Mouse (Mus musculus) intestine, embryonic 15.5 days (tissue): ENCODE data around the gene Itln1. TPM values are rescaled to one million over a fixed set of nuclear protein-coding genes. Genes with fewer than 3 reads are reported as not detected.

Experiments
- ATAC-seq: fragments of 200-750 bp; cut with Nextera tagmentation; 2 replicates; pipeline ENCODE4 v1.8.0; 2017; ENCODE audit warnings: moderate TSS enrichment, moderate library complexity
- H3K27ac ChIP-seq: fragments of 300-500 bp; sonication (generic); 2 replicates; pipeline ENCODE4 v1.5.1; 2015; ENCODE audit warnings: mild to moderate bottlenecking, inconsistent platforms
- H3K27me3 ChIP-seq: fragments of 300-500 bp; sonication (generic); replicated peaks from 2 replicates; pipeline ENCODE4 v1.6.1; 2015; ENCODE audit warnings: inconsistent platforms
- H3K36me3 ChIP-seq: fragments of 300-500 bp; sonication (generic); 2 replicates; pipeline ENCODE4 v1.6.1; 2015; ENCODE audit warnings: inconsistent platforms
- H3K4me1 ChIP-seq: fragments of 300-500 bp; sonication (generic); replicated peaks from 2 replicates; pipeline ENCODE4 v1.6.1; 2015; ENCODE audit warnings: inconsistent platforms
- H3K4me2 ChIP-seq: fragments of 300-500 bp; sonication (generic); replicated peaks from 2 replicates; pipeline ENCODE4 v1.6.1; 2015; ENCODE audit warnings: mild to moderate bottlenecking, inconsistent platforms
- H3K4me3 ChIP-seq: fragments of 300-500 bp; sonication (generic); replicated peaks from 2 replicates; pipeline ENCODE4 v1.5.1; 2015; ENCODE audit warnings: inconsistent platforms
- H3K9ac ChIP-seq: fragments of 300-500 bp; sonication (generic); 2 replicates; pipeline ENCODE4 v1.6.1; 2015; ENCODE audit warnings: inconsistent platforms
- H3K9me3 ChIP-seq: fragments of 300-500 bp; sonication (generic); 2 replicates; pipeline ENCODE4 v1.6.1; 2016; ENCODE audit warnings: inconsistent platforms
- WGBS: fragments of 180-500 bp; shearing (Covaris S2); methylation state at CpG from one replicate; pipeline ENCODE4 v1.1.7; 2015; 5-methylcytosine and 5-hydroxymethylcytosine counted together
- polyA plus RNA-seq: library from polyadenylated mRNA; unstranded; fragments of >200 nt; fragmentation: Nextera tagmentation; extraction: Ambion mirVana; gene quantifications from 2 replicates; pipeline ENCODE4 v1.2.1, GENCODE M21; 2015

Gene Itln1
- polyA plus RNA-seq, 1 experiment from 2014 or later, result not detected

DNA sequence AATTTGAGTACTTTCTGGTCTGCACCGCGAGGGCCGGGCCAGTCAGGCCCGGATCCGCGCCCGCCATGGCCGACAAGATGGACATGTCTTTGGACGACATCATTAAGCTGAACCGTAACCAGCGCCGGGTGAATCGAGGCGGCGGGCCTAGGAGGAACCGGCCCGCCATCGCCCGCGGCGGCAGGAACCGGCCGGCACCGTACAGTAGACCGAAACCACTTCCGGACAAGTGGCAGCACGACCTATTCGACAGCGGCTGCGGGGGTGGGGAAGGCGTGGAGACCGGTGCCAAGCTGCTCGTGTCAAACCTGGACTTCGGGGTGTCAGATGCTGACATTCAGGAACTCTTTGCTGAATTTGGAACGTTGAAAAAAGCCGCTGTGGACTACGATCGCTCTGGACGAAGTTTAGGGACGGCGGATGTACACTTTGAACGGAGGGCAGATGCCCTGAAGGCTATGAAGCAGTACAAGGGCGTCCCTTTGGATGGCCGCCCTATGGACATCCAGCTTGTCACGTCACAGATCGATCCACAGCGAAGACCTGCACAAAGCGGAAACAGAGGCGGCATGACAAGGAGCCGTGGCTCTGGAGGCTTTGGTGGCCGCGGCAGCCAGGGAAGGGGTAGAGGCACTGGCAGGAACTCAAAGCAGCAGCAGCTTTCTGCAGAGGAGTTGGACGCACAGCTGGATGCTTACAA lies 31.4 kb downstream of the Itln1 start:
- Histone ChIP-seq H3K27ac (peak overlapping the region; percentile 99), H3K4me1 (0 out of 2 replicates have a peak, but pooled peaks cover 2% of the 10 kb centered on the region), H3K4me3 (peak overlapping the region; percentile 61), H3K27me3 (no peaks in the 10 kb centered on the region), H3K9ac (peak overlapping the region; percentile 78), H3K36me3 (no peaks in the 10 kb centered on the region), H3K4me2 (peak overlapping the region; percentile 87), H3K9me3 (no peaks in the 10 kb centered on the region)
- WGBS, result under 1% methylated on average over 53 of the region's 53 CpGs
- peak; percentile 66 for ATAC-seq

DNA sequence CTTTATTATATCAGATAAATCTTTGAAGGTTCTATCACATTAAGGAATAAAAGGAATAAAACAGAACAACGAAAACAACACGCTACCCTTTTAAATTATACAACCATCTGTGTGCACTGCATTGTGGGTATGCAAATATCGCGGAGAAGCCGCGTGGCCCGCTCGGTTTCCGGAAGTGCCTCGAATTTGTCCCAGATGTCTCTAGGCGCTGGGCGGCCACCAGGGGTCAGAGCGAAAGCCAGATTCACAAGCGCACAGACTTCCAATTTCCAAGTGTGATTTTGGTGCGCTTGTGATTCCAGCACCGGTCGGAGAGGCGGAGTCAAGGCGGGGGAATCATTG lies 31.9 kb downstream of the Itln1 start, which contains the start of gene Alyref2:
TSS of gene Alyref2 (plus strand) at position 229 of the 342 bp plus-strand sequence.
- Histone ChIP-seq H3K9ac (peak within 1 kb of the TSS; percentile 78), H3K9me3 (no peaks in the 10 kb centered on the region), H3K4me1 (0 out of 2 replicates have a peak, but pooled peaks cover 2% of the 10 kb centered on the region), H3K36me3 (no peaks in the 10 kb centered on the region), H3K27ac (peak within 1 kb of the TSS; percentile 99), H3K4me2 (peak within 1 kb of the TSS; percentile 87), H3K27me3 (no peaks in the 10 kb centered on the region), H3K4me3 (peak within 1 kb of the TSS; percentile 61)
- under 1% methylated on average over 19 of the region's 19 CpGs for WGBS
- ATAC-seq, result peak; percentile 92

DNA sequence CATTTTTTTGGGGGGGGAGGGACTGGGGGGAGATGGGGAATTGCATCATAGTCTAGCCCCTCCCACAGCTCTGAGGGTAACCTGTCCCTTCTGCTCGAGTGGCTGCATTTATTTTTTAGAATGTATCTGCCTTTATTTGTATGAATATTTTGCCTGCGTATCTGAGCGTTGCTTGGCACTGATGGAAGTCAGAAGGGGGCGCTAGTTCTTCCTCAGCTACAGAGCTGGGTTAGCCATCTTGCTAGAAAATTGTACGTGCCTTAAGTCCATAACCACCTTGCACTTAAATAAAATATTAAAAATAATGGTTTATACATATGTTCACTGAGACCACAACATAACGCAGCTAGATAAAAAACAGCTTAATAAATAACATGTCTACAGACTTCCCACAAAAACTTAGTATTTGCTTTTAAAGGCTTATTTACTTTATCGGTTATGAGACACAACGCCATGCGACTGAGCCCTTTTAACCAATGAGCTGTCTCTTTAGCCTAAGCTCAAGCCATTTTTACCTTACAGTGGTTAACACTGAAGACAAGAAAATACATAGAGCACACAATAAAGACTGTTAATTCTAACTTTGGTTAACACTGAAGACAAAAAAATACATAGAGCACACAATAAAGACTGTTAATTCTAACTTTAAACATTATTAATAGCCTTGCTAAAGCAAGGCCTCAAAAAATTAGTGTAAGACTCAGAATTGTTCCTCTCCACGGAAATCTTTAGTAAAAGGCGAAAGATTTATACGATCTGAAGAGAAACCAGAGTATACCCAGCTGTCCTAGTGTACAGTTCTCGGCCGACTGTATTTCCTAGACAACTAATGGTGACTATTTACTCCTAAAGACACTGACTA lies 32.5 kb downstream of the Itln1 start:
- no peak overlapping the region for H3K9ac ChIP-seq
- under 1% methylated on average over 14 of the region's 14 CpGs for WGBS
- H3K4me1 ChIP-seq, result 0 out of 2 replicates have a peak, but pooled peaks cover 2% of the 10 kb centered on the region
- H3K27ac ChIP-seq, result peak overlapping the region; percentile 72
- no peaks in the 10 kb centered on the region for H3K36me3 ChIP-seq
- peak overlapping the region; percentile 61 for H3K4me3 ChIP-seq
- peak overlapping the region; percentile 38 for H3K4me2 ChIP-seq
- H3K9me3 ChIP-seq, result no peaks in the 10 kb centered on the region
- peak; percentile 90 for ATAC-seq
- no peaks in the 10 kb centered on the region for H3K27me3 ChIP-seq

DNA sequence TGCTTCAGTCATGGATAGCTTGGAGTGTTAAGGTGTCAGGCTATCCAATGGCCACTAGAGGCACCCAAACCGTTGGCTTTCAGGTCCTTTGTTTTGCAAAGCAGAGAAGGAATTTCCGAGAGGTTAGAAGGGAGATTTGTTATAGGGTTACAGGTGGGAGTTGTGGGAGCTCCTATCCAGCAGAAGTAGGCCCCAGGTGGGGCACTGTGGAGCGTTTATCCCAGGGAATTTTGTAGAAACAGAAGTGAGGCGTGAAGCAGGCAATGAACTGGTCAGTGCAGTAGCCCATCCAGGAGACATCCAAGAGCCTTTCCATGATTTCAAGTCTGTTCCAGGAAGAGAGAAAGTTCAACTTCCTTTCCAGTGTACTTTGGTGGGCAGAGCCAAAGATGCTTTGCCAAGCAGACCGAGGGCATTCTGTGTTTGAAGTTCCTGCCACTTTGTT lies 33.4 kb downstream of the Itln1 start:
- no peak overlapping the region for H3K9ac ChIP-seq
- no peaks in the 10 kb centered on the region for H3K27me3 ChIP-seq
- no peaks in the 10 kb centered on the region for H3K9me3 ChIP-seq
- WGBS, result 10% methylated on average over 5 of the region's 5 CpGs
- peak overlapping the region; percentile 59 for H3K27ac ChIP-seq
- no peaks in the 10 kb centered on the region for H3K36me3 ChIP-seq
- no peak overlapping the region for H3K4me3 ChIP-seq
- ATAC-seq, result no peak
- peak overlapping the region; percentile 51 for H3K4me2 ChIP-seq
- H3K4me1 ChIP-seq, result 0 out of 2 replicates have a peak, but pooled peaks cover 2% of the 10 kb centered on the region

DNA sequence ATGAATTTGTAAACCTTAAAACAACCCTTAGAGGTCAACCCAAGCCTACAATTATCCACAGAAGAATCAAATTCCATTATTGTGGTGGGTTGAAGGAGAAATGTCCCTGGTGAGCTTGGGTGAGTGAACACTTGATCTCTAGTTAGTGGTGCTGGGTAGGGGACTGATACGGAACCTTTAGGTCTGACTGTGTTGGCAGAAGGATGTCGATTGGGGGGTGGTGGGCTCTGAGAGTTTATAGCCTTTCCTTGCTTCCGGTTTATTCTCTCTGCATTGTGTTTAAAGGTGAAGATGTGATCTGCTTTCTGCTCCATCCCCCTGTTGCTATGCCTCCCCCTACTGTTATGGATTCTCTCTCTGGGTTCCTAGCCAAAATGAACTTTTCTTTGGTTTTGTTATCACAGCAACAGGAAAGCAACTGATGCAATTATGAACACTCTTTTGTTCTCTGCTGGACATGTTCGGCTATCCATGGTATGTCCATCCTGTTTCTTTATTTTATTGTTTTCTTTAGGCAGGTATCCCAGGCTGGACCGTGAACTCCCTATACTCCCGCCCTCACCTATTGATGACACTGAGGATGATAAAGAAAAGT lies 34.0 kb downstream of the Itln1 start:
- whole genome bisulfite sequencing, result 58% methylated on average over 6 of the region's 6 CpGs
- H3K27ac ChIP-seq, result 0 out of 2 replicates have a peak overlapping the region, but pooled peaks have one; percentile 59

DNA sequence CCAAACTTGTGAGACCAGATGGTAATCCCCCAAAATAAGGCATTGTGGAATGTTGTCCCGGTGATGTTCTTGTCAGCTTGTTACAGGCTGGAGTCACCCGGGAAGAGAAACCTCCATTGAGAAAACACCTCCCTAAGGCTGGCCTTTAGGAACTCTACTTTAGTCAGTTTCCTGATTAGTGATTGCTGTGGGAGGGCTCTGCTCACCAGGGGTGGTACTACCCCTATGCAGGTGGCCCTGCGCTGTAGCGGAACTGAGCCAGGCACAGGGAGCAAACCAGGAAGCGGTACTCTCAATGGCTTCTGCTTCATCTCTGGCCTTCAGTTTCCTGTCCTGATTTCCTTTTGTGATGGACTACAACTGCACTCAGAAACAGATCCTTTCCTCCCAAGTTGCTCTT lies 35.2 kb downstream of the Itln1 start:
- no peak overlapping the region for H3K4me2 ChIP-seq
- 0 out of 2 replicates have a peak, but pooled peaks cover 2% of the 10 kb centered on the region for H3K4me1 ChIP-seq
- 87% methylated on average over 5 of the region's 5 CpGs for WGBS

More for the DNA sequence above, 34.0 kb downstream of the Itln1 start:
- Histone ChIP-seq H3K9ac (no peak overlapping the region), H3K9me3 (no peaks in the 10 kb centered on the region), H3K4me1 (0 out of 2 replicates have a peak, but pooled peaks cover 2% of the 10 kb centered on the region), H3K27me3 (no peaks in the 10 kb centered on the region), H3K36me3 (no peaks in the 10 kb centered on the region), H3K4me3 (no peak overlapping the region), H3K4me2 (peak overlapping the region; percentile 51)
- no peak for ATAC-seq

DNA sequence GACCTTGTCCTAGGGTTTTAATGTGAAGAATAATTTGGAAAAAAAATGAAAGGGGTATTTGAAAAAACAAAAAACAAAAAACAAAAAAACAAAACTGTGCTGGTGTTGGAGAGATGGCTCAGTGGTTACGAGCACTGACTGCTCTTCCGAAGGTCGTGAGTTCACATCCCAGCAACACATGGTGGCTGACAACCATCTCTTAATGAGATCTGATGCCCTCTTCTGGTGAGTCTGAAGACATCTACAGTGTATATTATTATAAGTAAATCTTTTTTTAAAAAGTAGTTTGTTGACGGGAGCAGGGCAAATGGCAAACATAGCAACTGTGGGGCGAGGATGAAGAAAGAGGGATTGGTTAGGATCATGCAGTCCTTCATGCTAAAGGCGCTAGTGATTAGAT lies 39.7 kb downstream of the Itln1 start:
- 89% methylated on average over 6 of the region's 6 CpGs for WGBS

More for the DNA sequence above, 35.2 kb downstream of the Itln1 start:
- H3K36me3 ChIP-seq, result no peaks in the 10 kb centered on the region
- no peaks in the 10 kb centered on the region for H3K9me3 ChIP-seq
- H3K9ac ChIP-seq, result no peak overlapping the region
- no peak overlapping the region for H3K27ac ChIP-seq
- ATAC-seq, result no peak
- no peak overlapping the region for H3K4me3 ChIP-seq
- H3K27me3 ChIP-seq, result no peaks in the 10 kb centered on the region

DNA sequence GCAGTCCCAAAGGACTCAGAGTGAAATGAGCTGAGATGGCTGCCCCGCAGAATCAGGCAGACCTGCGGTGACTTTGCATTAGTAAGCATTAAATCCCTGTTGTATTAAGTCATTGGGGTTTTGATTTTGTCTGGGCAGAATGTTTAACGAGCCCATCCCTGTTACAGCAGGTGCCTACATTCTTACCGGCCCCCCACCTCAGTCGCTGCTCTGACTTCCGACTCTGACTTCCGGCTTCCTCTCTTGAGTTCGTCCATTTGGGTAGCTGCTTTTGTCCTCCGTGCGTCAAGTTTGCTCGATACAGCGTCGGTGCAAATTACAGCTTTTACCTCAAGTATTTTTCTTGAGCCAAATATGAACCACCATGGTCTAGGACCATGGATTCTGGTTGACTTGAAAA lies 40.9 kb downstream of the Itln1 start:
- Histone ChIP-seq H3K4me3 (no peak overlapping the region), H3K36me3 (no peaks in the 10 kb centered on the region), H3K4me2 (no peak overlapping the region), H3K9me3 (peaks cover 4% of the 10 kb centered on the region; the same call in 1 of the 2 replicates), H3K4me1 (no peaks in the 10 kb centered on the region), H3K27me3 (no peaks in the 10 kb centered on the region), H3K9ac (no peak overlapping the region), H3K27ac (no peak overlapping the region)
- no peak for ATAC-seq
- 90% methylated on average over 13 of the region's 13 CpGs for WGBS

More for the DNA sequence above, 39.7 kb downstream of the Itln1 start:
- ATAC-seq, result no peak
- Histone ChIP-seq H3K4me1 (no peaks in the 10 kb centered on the region), H3K27me3 (no peaks in the 10 kb centered on the region), H3K4me3 (no peak overlapping the region), H3K9ac (no peak overlapping the region), H3K27ac (no peak overlapping the region), H3K36me3 (no peaks in the 10 kb centered on the region), H3K9me3 (no peaks in the 10 kb centered on the region), H3K4me2 (no peak overlapping the region)

DNA sequence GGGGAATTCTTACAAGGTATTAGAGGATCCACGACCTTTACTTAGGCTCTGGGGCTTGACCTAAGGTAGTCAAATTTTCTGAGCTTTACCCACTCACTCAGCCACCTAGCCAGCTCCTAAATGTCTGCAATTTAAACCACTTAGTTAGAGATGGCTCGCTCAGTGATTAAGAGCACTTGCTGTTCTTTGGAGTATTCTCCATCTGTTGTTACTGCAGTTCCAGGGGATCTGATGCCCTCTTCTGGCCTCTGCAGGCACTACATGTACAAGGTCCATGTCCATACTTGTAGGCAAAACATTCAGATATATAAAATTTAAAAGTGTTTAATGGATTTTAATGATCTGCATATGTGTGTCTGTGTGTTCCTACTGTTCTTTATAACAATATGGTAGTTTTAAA lies 56.1 kb downstream of the Itln1 start:
- H3K27me3 ChIP-seq, result no peaks in the 10 kb centered on the region
- no peaks in the 10 kb centered on the region for H3K36me3 ChIP-seq
- ATAC-seq, result peak; percentile 39
- no peak overlapping the region for H3K9ac ChIP-seq
- H3K4me2 ChIP-seq, result no peak overlapping the region
- H3K27ac ChIP-seq, result no peak overlapping the region
- H3K9me3 ChIP-seq, result 0 out of 2 replicates have a peak, but pooled peaks cover 5% of the 10 kb centered on the region
- no peaks in the 10 kb centered on the region for H3K4me1 ChIP-seq
- H3K4me3 ChIP-seq, result no peak overlapping the region
- 42% methylated on average over 2 of the region's 2 CpGs for WGBS

DNA sequence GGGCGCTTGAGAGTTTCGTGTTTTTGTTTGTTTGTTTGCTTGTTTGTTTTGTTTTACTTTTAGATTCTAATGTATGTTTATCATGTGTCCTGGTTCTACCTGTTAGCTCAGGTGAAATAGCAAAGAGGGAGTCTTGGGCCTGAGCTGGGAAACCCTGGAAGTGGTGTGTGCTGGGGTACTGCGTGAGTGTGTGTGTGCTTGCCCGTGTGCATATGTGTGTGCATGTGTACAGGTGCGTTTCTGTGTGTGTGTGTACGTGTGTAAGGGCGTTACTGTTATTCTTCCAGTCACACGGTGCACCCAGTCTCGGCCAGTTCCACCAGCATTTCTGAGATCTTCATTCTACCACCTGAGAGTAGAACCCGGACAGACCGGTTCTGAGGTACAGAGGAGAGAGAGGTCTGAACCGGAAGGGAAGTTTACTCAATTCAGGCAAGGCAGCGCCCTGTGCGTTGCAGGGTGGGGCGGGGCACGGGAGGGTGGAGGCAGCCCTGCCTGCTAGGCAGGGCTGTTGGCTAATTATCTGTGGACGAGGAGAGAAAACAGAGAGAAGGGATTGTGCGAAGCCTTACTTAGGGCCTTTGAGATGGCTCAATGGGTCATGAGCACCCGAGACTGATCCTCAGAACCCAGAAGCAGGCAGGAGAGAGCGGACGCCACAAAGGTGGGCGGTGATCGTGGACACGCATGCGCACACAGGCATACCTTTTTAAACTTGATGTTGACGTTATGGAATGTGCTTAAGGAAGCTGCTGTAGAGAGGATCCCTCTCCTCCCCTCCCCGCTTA lies 57.1 kb downstream of the Itln1 start:
- H3K36me3 ChIP-seq, result no peaks in the 10 kb centered on the region
- 0 out of 2 replicates have a peak, but pooled peaks cover 2% of the 10 kb centered on the region for H3K9me3 ChIP-seq
- H3K4me2 ChIP-seq, result peak overlapping the region; percentile 50
- H3K9ac ChIP-seq, result no peak overlapping the region; the same call in 1 of the 2 replicates
- ATAC-seq, result peak; percentile 97
- H3K27ac ChIP-seq, result peak overlapping the region; percentile 80
- H3K4me3 ChIP-seq, result peak overlapping the region; percentile 28
- H3K4me1 ChIP-seq, result no peaks in the 10 kb centered on the region
- no peaks in the 10 kb centered on the region for H3K27me3 ChIP-seq
- WGBS, result 47% methylated on average over 27 of the region's 27 CpGs

DNA sequence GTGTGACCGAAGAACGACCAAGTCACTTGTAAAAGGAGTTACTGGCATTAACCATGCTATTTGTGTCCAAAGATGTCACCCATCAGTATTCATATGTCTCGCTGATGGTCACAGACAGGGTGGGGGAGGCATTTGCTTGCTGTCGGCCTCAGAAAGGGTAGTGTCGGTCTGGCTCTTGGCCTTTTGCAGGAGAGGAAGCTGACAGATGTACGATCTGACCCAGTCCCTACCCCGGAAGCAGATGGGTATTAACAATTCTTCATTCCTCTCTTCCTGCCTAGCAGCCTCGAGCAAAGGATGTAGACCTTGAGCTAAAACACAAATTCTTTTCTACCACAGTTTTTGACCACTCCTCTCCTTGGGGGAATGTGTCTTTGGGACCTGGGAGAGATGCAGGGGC lies 58.0 kb downstream of the Itln1 start:
- no peak for ATAC-seq
- H3K27me3 ChIP-seq, result no peaks in the 10 kb centered on the region
- no peaks in the 10 kb centered on the region for H3K9me3 ChIP-seq
- H3K27ac ChIP-seq, result no peak overlapping the region; the same call in 1 of the 2 replicates
- H3K4me1 ChIP-seq, result no peaks in the 10 kb centered on the region
- H3K9ac ChIP-seq, result no peak overlapping the region
- H3K4me3 ChIP-seq, result no peak overlapping the region
- H3K4me2 ChIP-seq, result no peak overlapping the region
- 64% methylated on average over 8 of the region's 8 CpGs for WGBS
- H3K36me3 ChIP-seq, result no peaks in the 10 kb centered on the region
